Mouse (Mus musculus) ES-Bruce4 (cell line): ENCODE results near the gene Itga9.

Source experiments
- CTCF ChIP-seq: IDR thresholded peaks from one replicate; pipeline ENCODE4 v1.8.1; 2011; ENCODE audit warnings: low read depth, low read length
- POLR2A ChIP-seq: IDR thresholded peaks from one replicate; pipeline ENCODE4 v1.8.1; 2011; ENCODE audit warnings: low read length; ENCODE audit not compliant: insufficient read depth

GRCm38 (mm10) chr9:118711749-118712148 lies 105.3 kb downstream of the Itga9 start:
- TF ChIP-seq CTCF (no peak), POLR2A (no peak)
